Mouse (Mus musculus) MN1 (cell line): Measurements from ENCODE around the gene Pax2.

Experiments used
- DNase-seq: peaks from one replicate; pipeline ENCODE4 v3.0.0-alpha.2; 2016; ENCODE audit warnings: low spot score

Gene Pax2

DNA sequence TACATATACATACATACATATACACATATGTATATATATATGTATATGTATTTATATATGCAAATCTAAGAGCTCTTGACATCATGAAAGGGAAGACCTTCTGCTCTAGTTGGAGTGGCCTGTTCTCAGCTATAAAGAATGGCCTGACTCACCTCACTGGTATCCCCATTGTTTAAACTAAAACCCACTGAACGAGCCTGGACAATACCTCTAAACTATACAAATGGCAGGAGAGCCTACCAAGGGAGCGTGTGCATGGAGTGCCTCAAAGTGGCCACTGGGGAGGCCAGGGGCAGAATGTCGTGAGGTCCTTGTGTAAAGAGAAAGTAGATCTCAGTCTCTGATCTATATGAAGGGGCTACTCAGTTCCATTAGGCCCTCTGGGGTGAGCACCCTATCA, 26.1 kb downstream of the Pax2 start:
- DNase-seq: no peak

DNA sequence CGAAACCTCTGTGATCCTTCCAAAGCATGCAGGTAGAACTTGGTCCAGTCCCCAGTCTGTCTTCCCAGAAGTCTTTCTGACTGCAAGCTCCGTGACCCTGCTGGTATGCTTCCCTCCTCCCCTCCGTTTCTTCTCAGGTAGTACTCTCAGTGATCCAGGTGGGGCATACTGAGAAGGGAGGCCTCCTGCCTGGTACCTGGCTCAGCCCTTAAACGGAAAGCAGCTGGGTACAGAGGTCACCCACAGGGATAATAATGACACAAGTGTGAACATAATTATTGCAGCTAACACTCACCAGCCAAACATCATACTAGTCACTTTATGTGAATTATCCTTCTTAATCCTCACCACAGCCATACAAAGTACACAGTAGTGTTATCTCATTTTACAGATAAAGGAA, 28.5 kb downstream of the Pax2 start:
- no peak for DNase-seq

- DNase-seq: no peak
Observed at GRCm38 (mm10) chr19:44788488-44788887, 32.6 kb downstream of the Pax2 start.

DNA sequence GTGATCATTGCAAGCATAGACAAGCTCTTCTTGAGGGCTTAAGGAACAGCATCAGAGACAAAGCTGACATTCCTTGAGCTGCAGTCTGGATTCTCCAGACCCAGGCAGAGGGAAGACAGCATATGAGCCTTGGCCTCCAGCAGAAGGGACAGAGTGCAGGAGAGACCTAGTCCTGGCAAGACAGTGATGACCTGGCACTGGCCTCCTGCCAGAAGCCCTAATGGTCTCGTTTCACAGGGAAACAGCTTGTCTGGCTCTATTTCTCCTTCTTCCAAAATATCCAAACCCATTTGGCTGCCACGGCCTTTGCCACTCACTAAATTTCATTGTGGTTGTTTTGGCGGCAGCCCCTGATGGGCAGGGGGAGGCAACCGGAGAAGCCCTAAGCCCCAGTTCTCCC, 36.1 kb downstream of the Pax2 start:
- DNase-seq: no peak

DNA sequence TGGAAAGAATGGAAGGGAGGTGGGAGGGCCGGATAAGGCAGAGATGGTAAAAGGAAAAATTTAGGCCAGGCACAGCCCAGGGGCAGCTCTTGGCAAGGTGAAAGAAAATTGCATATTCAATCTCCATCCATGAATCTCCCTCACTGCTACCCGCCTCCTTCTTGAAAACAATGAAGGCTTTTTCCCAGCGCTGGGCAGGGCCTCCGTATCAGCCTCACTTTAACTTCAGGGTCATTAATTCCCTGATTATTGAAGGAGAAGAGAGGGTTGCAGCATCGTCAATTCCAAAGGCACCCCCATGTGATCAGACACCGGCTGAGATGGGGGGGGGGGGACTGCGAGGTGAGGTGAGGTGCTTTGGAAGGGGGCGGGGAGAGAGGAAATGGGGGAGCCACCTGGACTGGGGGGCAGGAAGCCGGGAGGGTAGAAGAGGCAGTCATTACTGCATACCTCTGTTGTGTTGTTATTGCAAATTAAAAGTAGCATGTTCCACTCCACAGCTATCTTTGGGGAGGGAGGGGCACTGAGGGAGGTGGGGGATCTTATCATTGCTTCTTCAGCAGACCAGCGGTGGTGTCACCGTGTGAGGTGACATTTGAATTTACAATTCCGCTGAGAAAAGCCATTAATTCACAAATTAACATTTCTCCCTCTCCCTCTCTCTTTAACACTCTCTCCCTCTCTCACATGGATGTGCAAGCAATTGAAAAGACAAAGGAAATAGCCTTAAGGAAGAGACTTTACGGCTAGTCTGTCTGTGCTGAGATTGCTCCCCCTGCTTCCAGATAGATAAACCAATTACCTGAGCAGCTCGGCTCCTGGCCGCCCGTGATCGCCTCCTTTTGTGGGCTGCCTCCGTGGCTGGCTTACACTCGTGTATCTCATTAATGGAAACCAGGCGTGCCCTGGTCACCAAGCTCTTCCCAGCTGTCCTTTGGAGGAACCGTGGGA, 41.5 kb downstream of the Pax2 start:
- no peak for DNase-seq

GRCm38 (mm10) chr19:44798731-44799130, 42.9 kb downstream of the Pax2 start:
- no peak for DNase-seq

DNA sequence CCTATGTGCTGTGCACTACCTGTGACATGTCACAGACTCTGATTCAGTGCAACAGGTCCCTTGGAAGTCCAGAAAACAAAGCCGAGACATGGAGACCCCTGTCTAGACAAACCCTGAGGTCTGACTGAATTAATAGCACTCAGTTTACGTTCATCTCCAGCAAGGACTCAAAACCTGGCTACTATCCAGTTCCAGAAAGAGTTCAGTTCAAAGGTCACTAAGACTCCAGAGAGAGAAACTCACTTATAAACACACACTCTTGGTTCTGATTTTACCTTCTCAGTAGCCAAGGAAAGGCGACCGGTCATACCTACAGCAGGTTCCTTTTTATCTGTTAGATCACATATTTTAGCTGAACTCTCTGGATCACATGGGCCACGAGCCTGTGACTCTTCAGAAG, 43.3 kb downstream of the Pax2 start:
- DNase-seq: no peak

GRCm38 (mm10) chr19:44800327-44800726, 44.5 kb downstream of the Pax2 start:
- DNase-seq: no peak

DNA sequence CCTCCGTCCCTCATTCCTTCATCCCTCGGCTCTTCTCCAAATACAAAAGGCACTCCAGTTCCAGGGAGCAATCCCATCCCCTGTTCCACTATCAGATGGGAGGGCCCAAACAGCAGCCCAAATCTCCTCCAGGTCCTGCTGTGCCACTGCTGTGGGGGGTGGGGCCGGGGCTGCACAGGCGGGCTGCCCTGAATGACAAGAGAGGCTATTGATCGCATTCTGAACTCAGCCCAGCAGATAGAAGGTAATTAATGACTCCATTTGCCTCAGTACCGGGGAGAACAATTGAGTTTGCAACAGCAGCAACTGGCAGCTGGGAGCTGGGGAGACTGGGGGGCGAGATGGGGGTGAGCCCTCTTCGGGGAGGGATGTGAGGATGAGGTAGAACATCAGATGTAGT, 52.9 kb downstream of the Pax2 start:
- DNase-seq: no peak

DNA sequence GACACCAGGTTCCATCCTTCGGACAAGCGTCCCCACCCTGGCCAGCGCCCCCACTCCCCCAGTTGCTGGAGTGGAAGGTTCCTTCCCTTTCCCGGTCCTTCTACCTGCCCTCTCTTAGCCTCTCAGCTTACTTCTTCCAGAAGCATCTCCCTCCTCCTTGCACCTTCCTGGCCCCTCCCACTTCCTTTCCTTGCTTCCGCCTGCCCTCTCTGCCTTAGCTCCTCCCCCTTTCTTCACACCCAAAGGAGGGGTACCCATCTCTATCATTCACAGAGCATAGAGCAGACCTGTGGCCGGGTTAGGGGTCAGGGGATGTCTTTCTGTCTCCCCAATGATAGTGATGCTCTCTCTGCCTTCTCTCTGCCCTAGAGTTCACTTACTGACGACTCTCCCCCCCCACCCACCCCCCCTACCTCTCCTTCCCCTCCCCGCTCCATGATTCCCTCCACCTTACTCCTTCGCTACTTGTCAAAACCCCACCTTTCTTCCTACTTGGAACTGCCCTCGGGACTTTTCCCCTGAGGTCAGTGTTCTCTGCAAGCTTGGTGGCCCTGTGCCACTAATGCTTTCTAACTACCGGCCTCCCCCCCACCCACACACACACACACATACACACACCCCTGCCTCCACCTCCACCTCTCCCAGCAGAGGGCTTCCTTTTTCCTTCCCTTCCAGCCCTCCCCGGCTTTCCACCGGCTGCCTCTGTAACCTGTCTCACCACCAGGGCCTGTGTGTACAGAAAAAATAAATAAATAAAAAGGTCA, 57.0 kb downstream of the Pax2 start:
- DNase-seq: no peak

GRCm38 (mm10) chr19:44815111-44815510, 59.3 kb downstream of the Pax2 start:
- DNase-seq: no peak

GRCm38 (mm10) chr19:44817403-44818128, 61.7 kb downstream of the Pax2 start:
- no peak for DNase-seq

DNA sequence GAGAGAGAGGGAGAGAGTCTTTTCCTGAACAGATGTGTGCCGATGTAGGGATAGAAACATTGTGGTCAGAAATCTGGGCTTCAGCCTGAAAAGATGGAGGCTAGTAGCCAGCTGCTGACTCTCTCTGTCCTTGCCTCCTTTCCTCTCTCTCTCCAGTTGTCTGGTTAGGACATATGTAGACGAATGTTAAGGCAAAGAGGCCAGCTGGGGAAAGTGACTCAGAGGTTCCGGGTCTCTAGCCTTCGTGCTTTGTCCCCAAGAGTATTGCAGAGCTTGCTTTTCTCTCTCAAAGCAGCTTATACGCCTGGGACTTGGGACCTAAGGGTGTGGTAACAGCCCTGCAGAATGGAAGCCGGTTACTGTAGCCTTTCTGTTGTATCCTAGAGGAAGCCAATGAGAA, 62.8 kb downstream of the Pax2 start:
- no peak for DNase-seq

GRCm38 (mm10) chr19:44821581-44821980, 65.7 kb downstream of the Pax2 start:
- DNase-seq: no peak

GRCm38 (mm10) chr19:44822295-44822694, 66.5 kb downstream of the Pax2 start:
- no peak for DNase-seq

GRCm38 (mm10) chr19:44823657-44824056, 67.8 kb downstream of the Pax2 start:
- DNase-seq: no peak

DNA sequence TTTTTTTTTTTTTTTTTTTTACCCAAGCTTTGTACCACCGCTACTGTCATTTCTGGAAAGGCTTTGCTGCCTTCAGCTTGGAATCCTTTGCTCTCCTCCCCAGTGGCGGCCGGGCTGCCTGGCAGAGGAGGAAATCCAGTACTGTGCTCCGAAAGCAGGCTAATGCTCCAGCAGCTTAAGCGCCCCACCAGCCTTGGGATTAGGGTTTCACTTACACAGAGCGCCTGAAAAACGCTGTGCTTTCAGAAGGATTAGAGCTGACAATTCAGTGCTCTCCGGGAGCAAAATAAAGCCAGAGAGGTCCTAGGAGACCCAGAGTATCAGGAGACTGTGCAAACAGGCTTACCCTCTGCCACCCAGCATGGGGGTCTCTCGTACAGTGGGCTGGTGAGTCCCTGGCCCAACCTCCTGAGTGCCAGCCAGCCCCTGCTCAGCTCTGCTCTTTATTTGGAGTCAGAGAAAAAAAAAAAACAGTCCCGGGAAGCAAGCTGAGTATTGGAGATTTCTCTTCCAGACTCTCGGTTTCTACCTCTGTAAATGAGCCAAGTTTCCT, 69.4 kb downstream of the Pax2 start:
- no peak for DNase-seq

DNA sequence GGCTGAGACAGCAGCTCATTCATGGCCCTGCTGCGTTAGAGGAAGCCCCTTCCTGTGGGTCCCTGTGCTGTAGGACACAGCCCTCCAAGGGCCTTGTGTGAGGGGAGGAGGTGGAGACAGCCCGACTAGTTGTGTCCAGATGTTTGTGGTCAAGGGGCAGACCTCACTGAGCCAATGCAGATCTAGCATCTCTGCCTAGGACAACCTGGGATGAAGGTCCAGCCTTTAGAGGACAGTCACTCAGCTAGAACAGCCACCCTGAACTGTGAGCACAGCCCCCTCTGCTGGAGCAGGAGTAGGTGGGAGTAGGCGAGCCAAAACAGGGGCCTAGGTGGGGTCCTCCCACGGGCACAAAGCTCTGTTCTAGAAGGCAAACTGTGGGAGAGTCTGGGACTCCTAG, 70.0 kb downstream of the Pax2 start:
- DNase-seq: no peak

- DNase-seq: no peak
Observed at GRCm38 (mm10) chr19:44833391-44833790, 77.5 kb downstream of the Pax2 start.

DNA sequence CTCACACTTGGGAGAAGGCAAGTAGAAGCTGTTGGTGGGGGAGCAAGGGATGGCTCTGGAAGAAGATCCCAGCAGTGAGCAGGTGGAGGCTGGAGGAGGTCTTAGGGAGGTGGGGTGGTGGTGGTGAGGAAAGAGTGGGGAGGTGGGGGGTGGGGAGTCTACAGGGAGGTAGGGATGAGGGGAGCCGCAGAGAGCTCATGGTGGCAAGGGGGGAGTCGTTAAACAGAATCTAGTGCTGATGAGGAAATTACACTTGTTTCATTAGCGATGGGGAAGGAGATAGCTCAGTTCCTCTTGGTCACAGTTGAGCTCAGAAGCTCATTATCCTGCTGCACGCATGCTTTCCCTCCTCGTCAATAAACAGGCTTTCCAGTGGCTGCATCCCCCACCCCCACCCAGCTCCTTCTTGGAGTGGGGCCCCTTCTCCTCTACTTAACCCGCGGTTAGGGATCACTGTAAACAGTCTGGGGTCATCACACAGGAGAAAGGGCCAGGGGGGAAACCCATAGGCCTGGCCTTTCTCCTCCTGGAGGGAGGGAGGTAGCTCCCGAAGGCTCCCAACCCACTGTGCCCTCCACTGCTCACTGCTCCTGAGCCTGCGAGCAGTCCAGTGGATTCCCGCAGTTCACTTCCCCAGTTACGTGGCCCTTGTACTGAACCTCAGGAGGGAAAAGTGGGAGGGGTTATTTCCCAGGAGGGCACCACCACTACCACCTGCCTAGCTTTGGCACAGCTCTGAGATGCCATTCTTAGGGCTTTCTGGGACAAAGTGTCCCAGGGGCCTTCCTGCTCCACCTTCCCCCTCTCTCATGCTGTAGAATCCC, 78.6 kb downstream of the Pax2 start:
- DNase-seq: no peak
